Mouse (Mus musculus) stomach, embryonic 16.5 days (tissue): Measurements from ENCODE around the gene Ntm. TPM values are rescaled to one million over a fixed set of nuclear protein-coding genes. Genes with fewer than 3 reads are reported as not detected.
A peak's percentile ranks its signal among the peaks of the same experiment; 100 is the strongest.

Experiments used
- ATAC-seq: fragments of 200-750 bp; cut with Nextera tagmentation; 2 replicates; pipeline ENCODE4 v1.8.0; 2017; ENCODE audit warnings: moderate number of reproducible peaks, moderate TSS enrichment; ENCODE audit not compliant: insufficient read depth, low FRiP score
- H3K27ac ChIP-seq: fragments of 300-500 bp; sonication (generic); 2 replicates; pipeline ENCODE4 v1.5.1; 2014; ENCODE audit warnings: low read length
- H3K27me3 ChIP-seq: fragments of 300-500 bp; sonication (generic); 2 replicates; pipeline ENCODE4 v1.6.1; 2014; ENCODE audit warnings: low read length, control low read depth, mixed read lengths; ENCODE audit not compliant: control insufficient read depth, insufficient read depth
- H3K36me3 ChIP-seq: fragments of 300-500 bp; sonication (generic); 2 replicates; pipeline ENCODE4 v1.6.1; 2014; ENCODE audit warnings: low read length; ENCODE audit not compliant: control insufficient read depth, insufficient read depth
- H3K4me1 ChIP-seq: fragments of 300-500 bp; sonication (generic); 2 replicates; pipeline ENCODE4 v1.6.1; 2014; ENCODE audit warnings: low read length, control low read depth, mixed read lengths; ENCODE audit not compliant: control insufficient read depth, insufficient read depth
- H3K4me2 ChIP-seq: fragments of 300-500 bp; sonication (generic); 2 replicates; pipeline ENCODE4 v1.6.1; 2014; ENCODE audit warnings: low read depth, low read length, mixed read lengths
- H3K4me3 ChIP-seq: fragments of 300-500 bp; sonication (generic); replicated peaks from 2 replicates; pipeline ENCODE4 v1.5.1; 2014; ENCODE audit warnings: mild to moderate bottlenecking, low read length
- H3K9ac ChIP-seq: fragments of 300-500 bp; sonication (generic); 2 replicates; pipeline ENCODE4 v1.6.1; 2014; ENCODE audit warnings: low read length
- H3K9me3 ChIP-seq: fragments of 300-500 bp; sonication (generic); replicated peaks from 2 replicates; pipeline ENCODE4 v1.6.1; 2016; ENCODE audit warnings: low read length, control low read depth; ENCODE audit not compliant: control insufficient read depth
- WGBS: fragments of 180-500 bp; shearing (Covaris S2); extraction: QIAGEN DNeasy Blood & Tissue Kit; methylation state at CpG from one replicate; pipeline ENCODE4 v1.1.7; 2014; 5-methylcytosine and 5-hydroxymethylcytosine counted together
- polyA plus RNA-seq: library from polyadenylated mRNA; unstranded; fragments of >200 nt; fragmentation: Nextera tagmentation; extraction: Ambion mirVana; gene quantifications from 2 replicates; pipeline ENCODE4 v1.2.1, GENCODE M21; 2015

The Ntm gene
- polyA plus RNA-seq, 1 experiment from 2014 or later, result 15.0 TPM

- Histone ChIP-seq H3K36me3 (no peaks in the 10 kb centered on the region), H3K4me1 (peaks cover 3% of the 10 kb centered on the region; the same call in 1 of the 2 replicates), H3K9ac (no peak overlapping the region), H3K9me3 (no peaks in the 10 kb centered on the region), H3K27me3 (peaks cover 13% of the 10 kb centered on the region), H3K4me3 (no peak overlapping the region), H3K4me2 (no peak overlapping the region), H3K27ac (no peak overlapping the region)
- WGBS, result 60% methylated on average over 2 of the region's 2 CpGs
- no peak for ATAC-seq
These were observed 547.4 kb downstream of the Ntm start for GRCm38 (mm10) chr9:29415578-29415977.

- Histone ChIP-seq H3K4me2 (no peak overlapping the region; the same call in 1 of the 2 replicates), H3K27me3 (peaks cover 17% of the 10 kb centered on the region), H3K36me3 (no peaks in the 10 kb centered on the region), H3K4me3 (no peak overlapping the region), H3K4me1 (peaks cover 3% of the 10 kb centered on the region; the same call in 1 of the 2 replicates), H3K9me3 (no peaks in the 10 kb centered on the region), H3K27ac (no peak overlapping the region), H3K9ac (no peak overlapping the region)
- 70% methylated on average over 4 of the region's 4 CpGs for WGBS
- no peak for ATAC-seq
These were observed 549.8 kb downstream of the Ntm start for GRCm38 (mm10) chr9:29413126-29413525.

DNA sequence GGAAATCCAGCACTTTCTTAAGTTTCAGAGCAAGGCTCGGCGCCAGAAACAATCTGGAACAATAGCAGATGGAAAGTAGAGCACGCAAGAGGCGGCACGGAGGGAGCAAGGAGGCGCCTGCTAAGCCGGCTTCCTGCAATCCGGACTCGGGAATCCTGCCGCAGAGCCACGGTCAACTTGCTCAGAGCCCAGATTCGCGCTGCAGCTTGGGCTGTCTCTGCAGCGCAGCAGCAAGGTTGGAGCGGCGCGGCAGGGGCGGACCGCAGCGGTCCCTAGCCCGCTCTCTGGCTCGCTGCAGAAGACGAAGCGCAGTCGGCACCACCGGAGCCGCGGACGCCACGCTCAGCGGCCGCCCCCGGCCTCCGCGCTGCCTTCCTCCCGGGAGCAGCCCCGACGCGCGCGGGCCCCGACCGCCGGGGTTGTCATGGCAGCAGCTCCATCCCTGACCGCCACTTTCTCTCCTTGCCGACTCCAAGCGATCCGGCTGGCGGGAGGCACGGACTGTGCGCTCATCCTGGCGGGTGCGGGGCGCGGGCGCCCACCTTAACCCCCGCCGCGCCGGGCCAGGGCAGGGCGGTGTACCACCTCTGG is 550.7 kb downstream of the Ntm start:
- H3K36me3 ChIP-seq, result no peaks in the 10 kb centered on the region
- peak; percentile 69; the same call in 1 of the 2 replicates for ATAC-seq
- H3K9ac ChIP-seq, result peak overlapping the region; percentile 66
- H3K9me3 ChIP-seq, result no peaks in the 10 kb centered on the region
- WGBS, result under 1% methylated on average over 59 of the region's 61 CpGs
- peak overlapping the region; percentile 92 for H3K4me2 ChIP-seq
- H3K27ac ChIP-seq, result peak overlapping the region; percentile 73
- peak overlapping the region; percentile 58 for H3K4me3 ChIP-seq
- peaks cover 3% of the 10 kb centered on the region; the same call in 1 of the 2 replicates for H3K4me1 ChIP-seq
- peaks cover 17% of the 10 kb centered on the region for H3K27me3 ChIP-seq

- Histone ChIP-seq H3K4me1 (peaks cover 3% of the 10 kb centered on the region; the same call in 1 of the 2 replicates), H3K9ac (peak overlapping the region; percentile 66), H3K27ac (peak overlapping the region; percentile 73; the same call in 1 of the 2 replicates), H3K9me3 (no peaks in the 10 kb centered on the region), H3K36me3 (no peaks in the 10 kb centered on the region), H3K27me3 (peaks cover 17% of the 10 kb centered on the region), H3K4me3 (peak overlapping the region; percentile 58), H3K4me2 (peak overlapping the region; percentile 92)
- ATAC-seq, result peak; percentile 44
- 1% methylated on average over 40 of the region's 40 CpGs for WGBS
These were observed 551.3 kb downstream of the Ntm start for GRCm38 (mm10) chr9:29411408-29412180.

DNA sequence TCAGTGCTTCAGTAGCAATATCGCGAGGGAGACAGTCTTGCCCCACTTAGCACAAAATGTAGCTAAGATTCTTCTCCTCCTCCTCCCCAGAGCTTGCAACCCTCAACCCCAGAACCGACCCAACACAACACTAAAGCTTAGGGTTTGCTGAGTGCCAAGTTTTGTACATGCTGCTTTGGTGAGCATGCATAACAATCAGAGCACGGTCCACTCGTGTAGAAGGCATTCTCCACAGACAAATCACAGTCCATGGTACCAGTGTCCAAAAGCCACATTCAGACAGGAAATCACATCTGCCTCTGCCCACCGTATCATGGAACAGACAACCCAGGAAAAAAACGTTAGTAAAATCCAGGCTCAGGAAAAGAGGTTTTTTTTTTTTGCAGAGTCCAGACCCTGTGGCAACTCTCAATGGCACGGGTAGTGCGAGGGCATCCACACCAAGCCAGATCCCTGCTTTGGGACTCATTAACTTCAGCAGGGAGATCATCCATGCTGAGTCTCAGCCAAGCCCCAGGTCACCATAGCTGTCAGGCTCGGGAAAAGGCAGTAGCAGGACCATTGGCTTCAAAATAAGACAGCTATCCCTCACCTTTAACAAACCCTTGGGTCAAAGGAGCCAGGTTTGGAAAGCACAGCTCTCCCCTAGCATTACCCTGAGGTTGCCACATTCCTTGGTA is 552.1 kb downstream of the Ntm start:
- peak overlapping the region; percentile 66; the same call in 1 of the 2 replicates for H3K9ac ChIP-seq
- 48% methylated on average over 10 of the region's 10 CpGs for WGBS

DNA sequence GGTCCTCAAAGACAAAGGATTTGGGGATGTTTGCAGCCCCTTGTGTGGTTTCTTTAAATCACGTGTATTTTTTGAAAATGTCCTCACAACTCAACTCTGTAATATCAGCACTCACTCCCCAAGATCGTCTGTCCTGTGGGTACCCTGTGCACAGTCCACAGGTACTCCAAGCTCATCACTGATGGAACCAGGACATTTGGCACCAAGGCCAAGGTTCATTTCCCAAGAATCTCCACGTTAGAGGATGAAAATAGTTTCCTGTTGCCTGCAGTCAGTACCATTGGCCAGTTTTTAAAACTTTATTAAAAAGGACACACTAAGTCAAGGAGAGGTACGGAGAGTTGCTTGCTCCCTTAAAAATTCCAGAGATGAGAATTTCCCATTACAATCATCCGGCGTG is 552.7 kb downstream of the Ntm start:
- 73% methylated on average over 6 of the region's 6 CpGs for WGBS
- ATAC-seq, result no peak
- H3K4me2 ChIP-seq, result no peak overlapping the region
- H3K27ac ChIP-seq, result no peak overlapping the region
- H3K4me3 ChIP-seq, result no peak overlapping the region
- peaks cover 3% of the 10 kb centered on the region; the same call in 1 of the 2 replicates for H3K4me1 ChIP-seq
- no peaks in the 10 kb centered on the region for H3K9me3 ChIP-seq
- peaks cover 17% of the 10 kb centered on the region for H3K27me3 ChIP-seq
- no peak overlapping the region for H3K9ac ChIP-seq
- H3K36me3 ChIP-seq, result no peaks in the 10 kb centered on the region

More for the DNA sequence above, 552.1 kb downstream of the Ntm start:
- no peak for ATAC-seq
- Histone ChIP-seq H3K4me3 (peak overlapping the region; percentile 58), H3K36me3 (no peaks in the 10 kb centered on the region), H3K27me3 (peaks cover 17% of the 10 kb centered on the region), H3K27ac (no peak overlapping the region), H3K9me3 (no peaks in the 10 kb centered on the region), H3K4me2 (peak overlapping the region; percentile 92), H3K4me1 (peaks cover 3% of the 10 kb centered on the region; the same call in 1 of the 2 replicates)

- no peak overlapping the region for H3K27ac ChIP-seq
- H3K4me1 ChIP-seq, result peaks cover 3% of the 10 kb centered on the region; the same call in 1 of the 2 replicates
- H3K27me3 ChIP-seq, result peaks cover 16% of the 10 kb centered on the region
- WGBS, result 57% methylated on average over 8 of the region's 8 CpGs
- H3K4me3 ChIP-seq, result no peak overlapping the region
- no peaks in the 10 kb centered on the region for H3K9me3 ChIP-seq
- no peak for ATAC-seq
- no peak overlapping the region for H3K4me2 ChIP-seq
- H3K9ac ChIP-seq, result no peak overlapping the region
- H3K36me3 ChIP-seq, result no peaks in the 10 kb centered on the region
These were observed 553.6 kb downstream of the Ntm start for GRCm38 (mm10) chr9:29409216-29409907.

DNA sequence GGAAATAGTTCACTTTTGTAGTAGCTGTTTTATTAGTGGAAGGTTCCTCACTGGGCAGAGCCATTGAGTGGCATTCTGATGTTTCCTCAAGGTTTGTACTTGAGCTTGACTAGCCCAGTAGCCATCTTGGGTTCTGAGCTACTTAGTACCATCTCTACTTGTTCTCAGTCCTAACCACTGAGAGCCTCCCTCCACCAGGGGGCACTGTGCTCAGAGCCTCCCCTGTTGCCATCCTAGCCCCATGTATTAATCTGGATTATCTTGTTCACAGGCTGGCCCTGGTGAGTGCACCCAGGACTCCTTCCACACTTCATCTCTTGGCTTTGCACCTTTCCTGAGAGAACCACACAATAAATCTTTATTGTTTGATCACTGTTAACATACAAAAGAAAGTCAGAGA is 555.0 kb downstream of the Ntm start:
- ATAC-seq, result no peak
- Histone ChIP-seq H3K27me3 (peaks cover 9% of the 10 kb centered on the region), H3K4me2 (no peak overlapping the region), H3K9me3 (no peaks in the 10 kb centered on the region), H3K4me1 (peaks cover 3% of the 10 kb centered on the region; the same call in 1 of the 2 replicates), H3K27ac (no peak overlapping the region), H3K4me3 (no peak overlapping the region), H3K36me3 (no peaks in the 10 kb centered on the region), H3K9ac (no peak overlapping the region)
